Mouse (Mus musculus) lung, postnatal 0 days (tissue): ENCODE results near the gene Stab1.

Source experiments
- CTCF ChIP-seq: IDR thresholded peaks from 2 replicates; pipeline ENCODE4 v1.5.1; 2016; ENCODE audit warnings: antibody characterized with exemption, mild to moderate bottlenecking
- EP300 ChIP-seq: IDR thresholded peaks from 2 replicates; pipeline ENCODE4 v1.6.1; 2016; ENCODE audit warnings: antibody characterized with exemption, mild to moderate bottlenecking, control low read depth

GRCm38 (mm10) chr14:31194441-31194840 is 26.0 kb upstream of the Stab1 start:
- no peak for TF ChIP-seq CTCF
- TF ChIP-seq EP300 = no peak
